Mouse (Mus musculus): ENCODE measurements around the gene Slc12a1.

GRCm38 (mm10) chr2:125122288-125122623, 30.0 kb upstream of the Slc12a1 start:
- TF ChIP-seq CTCF (IDR thresholded peaks at IDR 0.05; ENCODE audit: low read depth) (no peak), EP300 (IDR thresholded peaks at IDR 0.05; ENCODE audit: low read depth) (no peak)

Measured in heart, postnatal 0 days (tissue).